Mouse (Mus musculus) forebrain, embryonic 14.5 days (tissue): Measurements from ENCODE around the gene Fbll1. TPM values are rescaled to one million over a fixed set of nuclear protein-coding genes. Genes with fewer than 3 reads are reported as not detected.

Source experiments
- ATAC-seq: fragments of 200-750 bp; cut with Nextera tagmentation; 2 replicates; pipeline ENCODE4 v1.8.0; 2017; ENCODE audit warnings: mild to moderate bottlenecking, moderate library complexity
- DNase-seq: peaks from one replicate; pipeline ENCODE4 v3.0.0-alpha.2; 2015; ENCODE audit warnings: low spot score
- H3K27ac ChIP-seq: fragments of 300-500 bp; sonication (generic); 2 replicates; pipeline ENCODE4 v1.5.1; 2014; ENCODE audit warnings: low read depth, mild to moderate bottlenecking, control low read depth, low read length, moderate library complexity
- H3K27me3 ChIP-seq: fragments of 300-500 bp; sonication (generic); replicated peaks from 2 replicates; pipeline ENCODE4 v1.6.1; 2014; ENCODE audit warnings: low read length, control low read depth, mixed read lengths; ENCODE audit not compliant: control insufficient read depth, insufficient read depth
- H3K36me3 ChIP-seq: fragments of 300-500 bp; sonication (generic); 2 replicates; pipeline ENCODE4 v1.6.1; 2014; ENCODE audit warnings: low read length, control low read depth; ENCODE audit not compliant: control insufficient read depth, insufficient read depth
- H3K4me1 ChIP-seq: fragments of 300-500 bp; sonication (generic); 2 replicates; pipeline ENCODE4 v1.6.1; 2014; ENCODE audit warnings: antibody characterized with exemption, low read length, control low read depth; ENCODE audit not compliant: control insufficient read depth, insufficient read depth
- H3K4me2 ChIP-seq: fragments of 300-500 bp; sonication (generic); 2 replicates; pipeline ENCODE4 v1.6.1; 2014; ENCODE audit warnings: mild to moderate bottlenecking, control low read depth, low read length
- H3K4me3 ChIP-seq: fragments of 300-500 bp; sonication (generic); 2 replicates; pipeline ENCODE4 v1.5.1; 2014; ENCODE audit warnings: low read depth, low read length, control low read depth
- H3K9ac ChIP-seq: fragments of 300-500 bp; sonication (generic); 2 replicates; pipeline ENCODE4 v1.6.1; 2014; ENCODE audit warnings: mild to moderate bottlenecking, low read length, control low read depth, moderate library complexity
- H3K9me3 ChIP-seq: fragments of 300-500 bp; sonication (generic); replicated peaks from 2 replicates; pipeline ENCODE4 v1.6.1; 2016; ENCODE audit warnings: low read length, control low read depth, mixed read lengths; ENCODE audit not compliant: control insufficient read depth
- WGBS: fragments of 180-500 bp; shearing (Covaris S2); extraction: QIAGEN DNeasy Blood & Tissue Kit; methylation state at CpG from one replicate; pipeline ENCODE4 v1.1.7; 2014; 5-methylcytosine and 5-hydroxymethylcytosine counted together
- polyA plus RNA-seq: library from polyadenylated mRNA; unstranded; fragments of >200 nt; fragmentation: Nextera tagmentation; extraction: Ambion mirVana; gene quantifications from 2 replicates; pipeline ENCODE4 v1.2.1, GENCODE M21; 2014

Gene Fbll1
- polyA plus RNA-seq, 1 experiment from 2014 or later = 6.7 TPM

- Histone ChIP-seq H3K27ac (0 out of 2 replicates have a peak within 1 kb of the TSS, but pooled peaks have one; percentile 14), H3K9me3 (no peaks in the 10 kb centered on the region), H3K27me3 (no peaks in the 10 kb centered on the region), H3K36me3 (peaks cover 29% of the 10 kb centered on the region), H3K4me3 (peak within 1 kb of the TSS; percentile 89), H3K9ac (peak within 1 kb of the TSS; percentile 83), H3K4me2 (peak within 1 kb of the TSS; percentile 80), H3K4me1 (peaks cover 14% of the 10 kb centered on the region; the same call in 1 of the 2 replicates)
- ATAC-seq (peak; percentile 83), DNase-seq (peak; percentile 95)
- 1% methylated on average over 45 of the region's 46 CpGs for WGBS
Measured at GRCm38 (mm10) chr11:35834022-35834760, 35.5 kb upstream of the Fbll1 start, which contains the start of gene Rars. TSS of gene Rars (minus strand) at chr11:35834506.

DNA sequence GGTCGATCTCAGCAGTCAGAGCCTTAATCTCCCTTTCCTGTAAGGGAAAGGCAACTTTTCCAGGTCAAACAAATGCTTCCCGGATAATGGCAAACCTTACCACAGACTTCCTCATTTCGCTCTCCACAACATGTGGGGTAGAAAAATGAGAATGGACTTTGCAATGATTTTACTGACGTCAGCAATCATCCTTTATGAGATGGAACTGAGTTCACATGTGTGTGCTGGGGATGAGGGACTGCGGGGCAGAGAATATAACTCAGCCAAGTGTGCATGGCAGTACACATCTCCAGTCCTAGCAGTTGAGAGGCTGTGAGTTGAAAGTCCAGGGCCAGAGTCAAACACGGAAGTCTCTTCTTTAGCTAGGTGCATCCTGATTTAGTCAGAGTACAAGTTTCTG lies 34.6 kb upstream of the Fbll1 start:
- peak overlapping the region; percentile 89 for H3K4me3 ChIP-seq
- no peak overlapping the region for H3K27ac ChIP-seq
- no peaks in the 10 kb centered on the region for H3K27me3 ChIP-seq
- peak overlapping the region; percentile 80 for H3K4me2 ChIP-seq
- H3K9ac ChIP-seq = no peak overlapping the region; the same call in 1 of the 2 replicates
- no peak for ATAC-seq
- no peaks in the 10 kb centered on the region for H3K9me3 ChIP-seq
- peaks cover 35% of the 10 kb centered on the region for H3K36me3 ChIP-seq
- peaks cover 11% of the 10 kb centered on the region; the same call in 1 of the 2 replicates for H3K4me1 ChIP-seq
- no peak for DNase-seq
- 91% methylated on average over 6 of the region's 6 CpGs for WGBS

DNA sequence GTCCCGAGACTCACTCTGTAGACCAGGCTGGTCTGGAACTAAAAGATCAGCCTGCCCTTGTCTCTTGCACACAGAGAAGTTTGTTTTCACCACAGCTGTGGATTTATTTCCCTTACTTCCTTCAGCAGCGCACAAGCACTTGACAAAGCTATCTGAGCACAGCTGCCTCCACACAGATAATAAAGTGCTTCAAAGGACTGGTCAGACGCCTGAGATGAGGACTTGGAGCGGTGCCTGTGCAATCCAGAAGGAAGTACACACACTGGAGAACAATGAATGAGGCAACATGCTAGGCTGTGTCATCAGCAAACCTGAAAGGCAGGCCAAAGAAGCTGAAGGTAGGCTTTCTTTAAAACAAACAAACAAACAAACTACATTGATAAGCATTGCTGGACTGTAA lies 33.5 kb upstream of the Fbll1 start:
- peaks cover 46% of the 10 kb centered on the region for H3K36me3 ChIP-seq
- H3K27me3 ChIP-seq = no peaks in the 10 kb centered on the region
- no peak overlapping the region for H3K27ac ChIP-seq
- no peak overlapping the region for H3K9ac ChIP-seq
- ATAC-seq = no peak
- no peak for DNase-seq
- H3K9me3 ChIP-seq = no peaks in the 10 kb centered on the region
- peaks cover 9% of the 10 kb centered on the region; the same call in 1 of the 2 replicates for H3K4me1 ChIP-seq
- H3K4me2 ChIP-seq = no peak overlapping the region
- 82% methylated on average over 4 of the region's 4 CpGs for WGBS
- no peak overlapping the region for H3K4me3 ChIP-seq

GRCm38 (mm10) chr11:35827714-35828113 lies 29.0 kb upstream of the Fbll1 start:
- no peak overlapping the region for H3K9ac ChIP-seq
- no peak overlapping the region for H3K27ac ChIP-seq
- peaks cover 80% of the 10 kb centered on the region for H3K36me3 ChIP-seq
- no peaks in the 10 kb centered on the region for H3K27me3 ChIP-seq
- no peak for DNase-seq
- H3K4me2 ChIP-seq = no peak overlapping the region
- no peak for ATAC-seq
- no peak overlapping the region for H3K4me3 ChIP-seq
- H3K4me1 ChIP-seq = no peaks in the 10 kb centered on the region
- 96% methylated on average over 6 of the region's 6 CpGs for WGBS
- H3K9me3 ChIP-seq = no peaks in the 10 kb centered on the region

GRCm38 (mm10) chr11:35816316-35816715 lies 17.6 kb upstream of the Fbll1 start:
- H3K9me3 ChIP-seq = no peaks in the 10 kb centered on the region
- no peak overlapping the region for H3K4me2 ChIP-seq
- H3K27me3 ChIP-seq = no peaks in the 10 kb centered on the region
- H3K36me3 ChIP-seq = peaks cover 97% of the 10 kb centered on the region
- H3K4me3 ChIP-seq = no peak overlapping the region
- no peaks in the 10 kb centered on the region for H3K4me1 ChIP-seq
- no peak overlapping the region for H3K9ac ChIP-seq
- DNase-seq = no peak
- 91% methylated on average over 12 of the region's 12 CpGs for WGBS
- no peak overlapping the region for H3K27ac ChIP-seq
- ATAC-seq = no peak

DNA sequence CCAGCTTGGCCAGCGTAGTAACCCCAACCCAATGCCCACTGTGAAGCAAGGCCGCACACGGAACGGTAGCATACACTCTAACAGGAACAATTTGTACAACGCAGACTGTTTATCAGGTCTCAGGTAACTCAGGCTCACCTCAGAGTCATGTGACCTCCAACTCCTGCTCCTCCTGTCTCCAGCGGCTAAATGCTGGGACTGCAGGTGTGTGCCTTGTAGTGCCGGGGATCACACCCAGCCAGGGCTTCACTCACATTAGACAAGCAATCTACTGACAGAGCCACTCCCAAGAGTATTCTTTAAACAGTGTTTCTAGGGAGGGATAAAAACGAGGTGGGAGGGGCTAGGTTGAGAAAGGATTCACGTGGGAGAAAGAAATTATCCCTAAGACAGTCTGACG lies 12.8 kb upstream of the Fbll1 start:
- Histone ChIP-seq H3K27ac (no peak overlapping the region), H3K4me1 (no peaks in the 10 kb centered on the region), H3K9me3 (no peaks in the 10 kb centered on the region), H3K27me3 (no peaks in the 10 kb centered on the region), H3K36me3 (peaks cover 94% of the 10 kb centered on the region), H3K4me2 (no peak overlapping the region), H3K9ac (no peak overlapping the region), H3K4me3 (no peak overlapping the region)
- 87% methylated on average over 10 of the region's 10 CpGs for WGBS
- ATAC-seq = no peak
- no peak for DNase-seq

DNA sequence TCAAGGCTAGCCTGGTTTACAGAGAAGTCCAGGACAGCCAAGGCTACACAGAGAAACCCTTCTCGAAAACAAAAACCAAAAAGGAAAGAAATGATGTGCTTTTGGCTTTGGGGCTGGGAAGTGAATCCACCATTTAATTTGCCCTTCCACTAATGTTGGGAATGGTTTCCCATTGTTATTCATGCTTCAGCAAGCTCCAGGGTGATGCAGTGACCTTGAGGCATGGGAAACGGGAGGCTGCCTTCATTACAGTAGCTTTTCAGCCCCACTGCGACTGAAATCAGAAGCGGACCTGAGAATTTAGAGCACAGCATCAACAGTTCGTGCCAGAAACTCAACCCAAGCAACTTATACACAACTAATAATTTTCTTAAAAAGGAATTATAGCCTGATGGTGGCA lies 2.6 kb upstream of the Fbll1 start:
- Histone ChIP-seq H3K36me3 (peaks cover 7% of the 10 kb centered on the region; the same call in 1 of the 2 replicates), H3K9ac (no peak overlapping the region), H3K9me3 (no peaks in the 10 kb centered on the region), H3K27ac (no peak overlapping the region), H3K4me2 (no peak overlapping the region), H3K4me3 (no peak overlapping the region), H3K27me3 (peaks cover 27% of the 10 kb centered on the region), H3K4me1 (peaks cover 10% of the 10 kb centered on the region; the same call in 1 of the 2 replicates)
- DNase-seq = no peak
- WGBS = 82% methylated on average over 5 of the region's 5 CpGs
- no peak for ATAC-seq

GRCm38 (mm10) chr11:35798495-35798820 lies 226 bp downstream of the Fbll1 start:
- Histone ChIP-seq H3K4me3 (peak overlapping the region; percentile 68), H3K4me2 (peak overlapping the region; percentile 78), H3K36me3 (no peaks in the 10 kb centered on the region), H3K27ac (peak overlapping the region; percentile 79), H3K4me1 (peaks cover 10% of the 10 kb centered on the region; the same call in 1 of the 2 replicates), H3K9ac (peak overlapping the region; percentile 70), H3K9me3 (no peaks in the 10 kb centered on the region), H3K27me3 (peaks cover 34% of the 10 kb centered on the region)
- DNase-seq (peak; percentile 91), ATAC-seq (peak; percentile 96)
- under 1% methylated on average over 23 of the region's 23 CpGs for WGBS
